Mouse (Mus musculus): Measurements from ENCODE around the gene Dennd5a. TPM values are rescaled to one million over a fixed set of nuclear protein-coding genes. Genes with fewer than 3 reads are reported as not detected.
"Not testable (repeated sequence)": the region's sequence is repeated elsewhere in the genome, so short reads cannot be mapped to it uniquely, and the experiment has no call there.

The Dennd5a gene
- total and polyA plus RNA-seq, 3 experiments = 33.1 to 78.8 (median 64.4) TPM

DNA sequence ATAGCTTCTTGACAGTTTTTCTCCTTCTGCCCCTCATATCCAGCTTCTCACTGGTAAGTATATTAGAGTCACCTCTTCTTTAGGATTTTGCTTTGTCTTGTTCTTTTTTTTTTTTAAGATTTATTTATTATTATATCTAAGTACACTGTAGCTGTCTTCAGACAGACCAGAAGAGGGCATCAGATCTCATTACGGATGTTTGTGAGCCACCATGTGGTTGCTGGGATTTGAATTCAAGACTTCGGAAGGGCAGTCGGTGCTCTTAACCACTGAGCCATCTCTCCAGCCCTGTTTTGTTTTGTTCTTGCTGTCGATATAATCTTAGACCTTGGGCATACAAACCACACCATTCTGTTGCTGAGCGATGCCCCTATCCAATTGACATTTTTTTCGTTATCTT lies 26.5 kb upstream of the Dennd5a start, which contains the start of gene Tmem41b:
Gene Tmem41b (minus strand): TSS at position 155 of the 400 bp plus-strand sequence.
- H3K79me2 ChIP-seq (ENCODE audit: control insufficient read depth, insufficient read depth, low read length, poor library complexity) = peaks cover 16% of the 10 kb centered on the region
- H3K4me1 ChIP-seq (ENCODE audit: control insufficient read depth in 1 of 2, insufficient read depth in 2 of 2, low read length in 2 of 2); H3K27me3 ChIP-seq (ENCODE audit: control insufficient read depth in 1 of 2, insufficient read depth in 2 of 2, low read length in 2 of 2); H3K9me3 ChIP-seq (replicated peaks; ENCODE audit: insufficient read depth, low read length): not testable (repeated sequence)
- peak; percentile 82; the same call in 1 of the 2 replicates for TF ChIP-seq MYC (IDR thresholded peaks at IDR 0.05; ENCODE audit: low read depth, low read length)
- peak; percentile 34; the same call in 1 of the 2 replicates for TF ChIP-seq SMC3 (IDR thresholded peaks at IDR 0.05; ENCODE audit: low read depth, low read length)
- TF ChIP-seq CTCF (IDR thresholded peaks at IDR 0.05 in 2 of 3, conservative IDR thresholded peaks at IDR 0.05 in 1 of 3; ENCODE audit: control insufficient read depth in 1 of 3, insufficient read depth in 1 of 3, low read depth in 2 of 3, low read length in 3 of 3, poor library complexity in 1 of 3, severe bottlenecking in 1 of 3) = peak in 2 of 3 experiments; percentile 17 to 33; a peak in 1 of 6 replicates
- TF ChIP-seq RCOR1 (IDR thresholded peaks at IDR 0.05; ENCODE audit: low read depth, low read length) = peak; percentile 25; the same call in 1 of the 2 replicates
- TF ChIP-seq ETS1 (IDR thresholded peaks at IDR 0.05; ENCODE audit: low read depth, low read length) = peak; percentile 21; the same call in 1 of the 2 replicates
- TF ChIP-seq ZC3H11A (IDR thresholded peaks at IDR 0.05; ENCODE audit: low read depth, low read length) = 0 out of 2 replicates have a peak, but pooled peaks have one; percentile 19
- peak; percentile 3; the same call in 1 of the 2 replicates for TF ChIP-seq NELFE (IDR thresholded peaks at IDR 0.05; ENCODE audit: low read depth, low read length)
- TF ChIP-seq RAD21 (IDR thresholded peaks at IDR 0.05; ENCODE audit: low read depth, low read length) = peak; percentile 23
- TF ChIP-seq ZNF384 (IDR thresholded peaks at IDR 0.05; ENCODE audit: low read depth, low read length) = peak; percentile 43; the same call in 1 of the 2 replicates
- peak within 1 kb of the TSS; percentile 63 for H3K27ac ChIP-seq (ENCODE audit: control insufficient read depth, low read depth, low read length)
- peak within 1 kb of the TSS; percentile 85 to 86 for H3K4me3 ChIP-seq (ENCODE audit: control insufficient read depth in 1 of 2, insufficient read depth in 1 of 2, low read depth in 2 of 2, low read length in 2 of 2)
- peaks cover 0 to 27% of the 10 kb centered on the region in 2 experiments; a peak in 3 of 4 replicates for H3K36me3 ChIP-seq (ENCODE audit: control insufficient read depth in 1 of 2, insufficient read depth in 2 of 2, low read length in 2 of 2)
- DNase-seq (ENCODE audit: low read depth, low spot score) = peak; percentile 63
- peak within 1 kb of the TSS; percentile 74 for H3K9ac ChIP-seq (ENCODE audit: control insufficient read depth, low read depth, low read length, poor library complexity, severe bottlenecking)

DNA sequence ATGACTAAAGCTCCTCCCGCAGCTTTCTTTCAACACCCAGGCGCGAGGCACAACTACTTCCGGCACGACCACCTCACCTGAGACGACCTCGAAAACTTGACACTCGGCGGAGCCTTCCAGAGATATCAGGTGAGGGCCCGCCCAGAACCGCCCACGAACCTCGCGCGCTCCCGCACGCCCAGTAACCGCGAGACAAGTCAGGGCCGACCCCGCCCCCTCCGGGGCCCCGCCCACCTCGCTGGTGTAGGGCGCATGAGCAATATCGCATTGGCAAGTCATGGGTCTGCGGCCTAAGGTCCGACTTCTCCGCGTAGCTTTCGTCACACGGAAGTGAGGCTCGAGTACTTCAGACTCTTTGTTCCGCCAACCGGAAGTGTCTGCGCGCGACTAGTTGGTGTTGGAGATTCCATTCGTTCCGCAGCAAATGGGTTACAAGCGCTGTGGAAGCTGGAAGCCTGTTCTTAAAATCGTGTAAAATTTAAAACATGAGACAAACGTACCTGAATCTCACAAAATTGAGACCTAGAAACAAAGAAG lies 25.9 kb upstream of the Dennd5a start:
- TF ChIP-seq NRF1 (IDR thresholded peaks at IDR 0.05; ENCODE audit: insufficient read depth, low read depth, low read length, poor library complexity, severe bottlenecking) (peak; percentile 73), ZC3H11A (IDR thresholded peaks at IDR 0.05; ENCODE audit: low read depth, low read length) (no peak), TBP (IDR thresholded peaks at IDR 0.05; ENCODE audit: low read depth, low read length) (peak; percentile 80; the same call in 1 of the 2 replicates), SMC3 (IDR thresholded peaks at IDR 0.05; ENCODE audit: low read depth, low read length) (no peak), TCF12 (IDR thresholded peaks at IDR 0.05; ENCODE audit: low read depth, low read length) (peak; percentile 63), MAFK (IDR thresholded peaks at IDR 0.05; ENCODE audit: borderline replicate concordance, low read depth, low read length) (no peak), ETS1 (IDR thresholded peaks at IDR 0.05; ENCODE audit: low read depth, low read length) (peak; percentile 61; the same call in 1 of the 2 replicates), SIN3A (IDR thresholded peaks at IDR 0.05; ENCODE audit: low read length) (peak; percentile 88; the same call in 1 of the 2 replicates), ELF1 (IDR thresholded peaks at IDR 0.05; ENCODE audit: low read depth, low read length) (peak; percentile 86), ZMIZ1 (IDR thresholded peaks at IDR 0.05; ENCODE audit: low read depth, low read length) (peak; percentile 51; the same call in 1 of the 2 replicates), MEF2A (IDR thresholded peaks at IDR 0.05; ENCODE audit: extremely low read depth, insufficient replicate concordance, low read depth, low read length, poor library complexity, severe bottlenecking) (0 out of 2 replicates have a peak, but pooled peaks have one; percentile 36), HCFC1 (IDR thresholded peaks at IDR 0.05; ENCODE audit: low read depth, low read length) (peak; percentile 94), CHD2 (IDR thresholded peaks at IDR 0.05; ENCODE audit: low read length) (peak; percentile 76), MAX (IDR thresholded peaks at IDR 0.05; ENCODE audit: low read length) (peak; percentile 75), MYB (IDR thresholded peaks at IDR 0.05; ENCODE audit: low read depth, low read length) (no peak), CHD1 (IDR thresholded peaks at IDR 0.05; ENCODE audit: low read depth, low read length) (0 out of 2 replicates have a peak, but pooled peaks have one; percentile 54), JUND (IDR thresholded peaks at IDR 0.05; ENCODE audit: low read depth, low read length) (no peak), NELFE (IDR thresholded peaks at IDR 0.05; ENCODE audit: low read depth, low read length) (peak; percentile 69), KAT2A (conservative IDR thresholded peaks at IDR 0.05; ENCODE audit: low read depth, low read length) (peak; percentile 76; the same call in 1 of the 2 replicates), MYC (IDR thresholded peaks at IDR 0.05; ENCODE audit: low read depth, low read length) (peak; percentile 69; the same call in 1 of the 2 replicates), MXI1 (IDR thresholded peaks at IDR 0.05; ENCODE audit: low read depth, low read length) (peak; percentile 76), ZNF384 (IDR thresholded peaks at IDR 0.05; ENCODE audit: low read depth, low read length) (0 out of 2 replicates have a peak, but pooled peaks have one; percentile 23), POLR2AphosphoS2 (IDR thresholded peaks at IDR 0.05; ENCODE audit: low read length) (peak; percentile 80; the same call in 1 of the 2 replicates), POLR2A (IDR thresholded peaks at IDR 0.05; ENCODE audit: control insufficient read depth in 1 of 2, insufficient read depth in 1 of 2, low read depth in 1 of 2, low read length in 2 of 2, poor library complexity in 1 of 2) (peak in 1 of 2 experiments; percentile 76; a peak in 3 of 4 replicates)
- DNase-seq (ENCODE audit: low read depth, low spot score) = peak; percentile 100
- Histone ChIP-seq H3K27me3 (ENCODE audit: control insufficient read depth in 1 of 2, insufficient read depth in 2 of 2, low read length in 2 of 2) (no peaks in the 10 kb centered on the region), H3K79me2 (ENCODE audit: control insufficient read depth, insufficient read depth, low read length, poor library complexity) (peaks cover 16% of the 10 kb centered on the region), H3K27ac (ENCODE audit: control insufficient read depth, low read depth, low read length) (peak overlapping the region; percentile 63), H3K4me3 (ENCODE audit: control insufficient read depth in 1 of 2, insufficient read depth in 1 of 2, low read depth in 2 of 2, low read length in 2 of 2) (peak overlapping the region; percentile 85 to 86), H3K9me3 (replicated peaks; ENCODE audit: insufficient read depth, low read length) (no peaks in the 10 kb centered on the region), H3K4me1 (ENCODE audit: control insufficient read depth in 1 of 2, insufficient read depth in 2 of 2, low read length in 2 of 2) (peaks cover 9% of the 10 kb centered on the region in 2 experiments; a peak in 3 of 4 replicates), H3K9ac (ENCODE audit: control insufficient read depth, low read depth, low read length, poor library complexity, severe bottlenecking) (peak overlapping the region; percentile 74), H3K36me3 (ENCODE audit: control insufficient read depth in 1 of 2, insufficient read depth in 2 of 2, low read length in 2 of 2) (peaks cover 0 to 27% of the 10 kb centered on the region in 2 experiments; a peak in 3 of 4 replicates)
